Mouse (Mus musculus) lung, postnatal 0 days (tissue): ENCODE results near the gene Agl.

Experiments
- CTCF ChIP-seq: IDR thresholded peaks from 2 replicates; pipeline ENCODE4 v1.5.1; 2016; ENCODE audit warnings: antibody characterized with exemption, mild to moderate bottlenecking
- EP300 ChIP-seq: IDR thresholded peaks from 2 replicates; pipeline ENCODE4 v1.6.1; 2016; ENCODE audit warnings: antibody characterized with exemption, mild to moderate bottlenecking, control low read depth

- no peak for TF ChIP-seq CTCF
- TF ChIP-seq EP300, result no peak
Observed at GRCm38 (mm10) chr3:116850376-116850775, 42.4 kb upstream of the Agl start.
